Mouse (Mus musculus) hindbrain, embryonic 11.5 days (tissue): ENCODE data around the gene Plpp2. TPM values are rescaled to one million over a fixed set of nuclear protein-coding genes. Genes with fewer than 3 reads are reported as not detected.

Experiments used
- ATAC-seq: fragments of 200-750 bp; cut with Nextera tagmentation; 2 replicates; pipeline ENCODE4 v1.8.0; 2017; ENCODE audit warnings: mild to moderate bottlenecking, moderate TSS enrichment, moderate library complexity; ENCODE audit not compliant: low FRiP score
- DNase-seq: peaks from one replicate; pipeline ENCODE4 v3.0.0-alpha.2; 2015; ENCODE audit warnings: low spot score
- H3K27ac ChIP-seq: fragments of 300-500 bp; sonication (generic); 2 replicates; pipeline ENCODE4 v1.5.1; 2014; ENCODE audit warnings: mild to moderate bottlenecking, low read depth, low read length
- H3K27me3 ChIP-seq: fragments of 300-500 bp; sonication (generic); 2 replicates; pipeline ENCODE4 v1.6.1; 2014; ENCODE audit warnings: mild to moderate bottlenecking, low read length, moderate library complexity, mixed read lengths; ENCODE audit not compliant: control insufficient read depth, insufficient read depth
- H3K36me3 ChIP-seq: fragments of 300-500 bp; sonication (generic); 2 replicates; pipeline ENCODE4 v1.6.1; 2014; ENCODE audit warnings: mild to moderate bottlenecking, low read length, moderate library complexity, mixed read lengths; ENCODE audit not compliant: control insufficient read depth, insufficient read depth
- H3K4me1 ChIP-seq: fragments of 300-500 bp; sonication (generic); replicated peaks from 2 replicates; pipeline ENCODE4 v1.6.1; 2014; ENCODE audit warnings: low read length, mixed read lengths; ENCODE audit not compliant: control insufficient read depth, insufficient read depth
- H3K4me2 ChIP-seq: fragments of 300-500 bp; sonication (generic); replicated peaks from 2 replicates; pipeline ENCODE4 v1.6.1; 2014; ENCODE audit warnings: mild to moderate bottlenecking, low read depth, low read length
- H3K4me3 ChIP-seq: fragments of 300-500 bp; sonication (generic); 2 replicates; pipeline ENCODE4 v1.5.1; 2014; ENCODE audit warnings: low read depth, low read length
- H3K9ac ChIP-seq: fragments of 300-500 bp; sonication (generic); 2 replicates; pipeline ENCODE4 v1.6.1; 2014; ENCODE audit warnings: low read depth, low read length
- H3K9me3 ChIP-seq: fragments of 300-500 bp; sonication (generic); 2 replicates; pipeline ENCODE4 v1.6.1; 2016; ENCODE audit warnings: low read length; ENCODE audit not compliant: control insufficient read depth
- WGBS: fragments of 180-500 bp; shearing (Covaris S2); extraction: QIAGEN DNeasy Blood & Tissue Kit; methylation state at CpG from one replicate; pipeline ENCODE4 v1.1.7; 2014; 5-methylcytosine and 5-hydroxymethylcytosine counted together
- polyA plus RNA-seq: library from polyadenylated mRNA; unstranded; fragments of >200 nt; fragmentation: Nextera tagmentation; extraction: Ambion mirVana; gene quantifications from 2 replicates; pipeline ENCODE4 v1.2.1, GENCODE M21; 2014

The Plpp2 gene
- polyA plus RNA-seq = 12.4 and 16.1 TPM in 2 replicates

GRCm38 (mm10) chr10:79533126-79533911 is at the start of gene Plpp2:
Plpp2 (minus strand) TSS chr10:79533796.
- Histone ChIP-seq H3K9me3 (no peaks in the 10 kb centered on the region), H3K4me2 (peak within 1 kb of the TSS; percentile 98), H3K4me1 (no peaks in the 10 kb centered on the region), H3K4me3 (peak within 1 kb of the TSS; percentile 65), H3K9ac (peak within 1 kb of the TSS; percentile 64), H3K27ac (peak within 1 kb of the TSS; percentile 33; the same call in 1 of the 2 replicates), H3K36me3 (no peaks in the 10 kb centered on the region), H3K27me3 (no peaks in the 10 kb centered on the region)
- ATAC-seq (peak; percentile 80), DNase-seq (peak; percentile 81)
- WGBS = under 1% methylated on average over 50 of the region's 52 CpGs

GRCm38 (mm10) chr10:79581501-79581900 is 47.9 kb upstream of the Plpp2 start:
- no peak for DNase-seq
- Histone ChIP-seq H3K4me2 (no peak overlapping the region), H3K9me3 (no peaks in the 10 kb centered on the region), H3K36me3 (no peaks in the 10 kb centered on the region), H3K9ac (no peak overlapping the region), H3K27me3 (0 out of 2 replicates have a peak, but pooled peaks cover 2% of the 10 kb centered on the region), H3K4me1 (no peaks in the 10 kb centered on the region), H3K4me3 (no peak overlapping the region), H3K27ac (no peak overlapping the region)
- ATAC-seq = no peak
- WGBS = 83% methylated on average over 8 of the region's 8 CpGs

GRCm38 (mm10) chr10:79580811-79581210 is 47.2 kb upstream of the Plpp2 start:
- DNase-seq (peak; percentile 73), ATAC-seq (no peak)
- Histone ChIP-seq H3K27me3 (0 out of 2 replicates have a peak, but pooled peaks cover 2% of the 10 kb centered on the region), H3K9me3 (no peaks in the 10 kb centered on the region), H3K4me2 (no peak overlapping the region), H3K4me1 (no peaks in the 10 kb centered on the region), H3K27ac (no peak overlapping the region), H3K36me3 (no peaks in the 10 kb centered on the region), H3K4me3 (no peak overlapping the region), H3K9ac (no peak overlapping the region)
- 38% methylated on average over 6 of the region's 6 CpGs for WGBS

- Histone ChIP-seq H3K27ac (no peak overlapping the region), H3K9me3 (no peaks in the 10 kb centered on the region), H3K4me3 (no peak overlapping the region), H3K4me1 (no peaks in the 10 kb centered on the region), H3K36me3 (no peaks in the 10 kb centered on the region), H3K27me3 (0 out of 2 replicates have a peak, but pooled peaks cover 2% of the 10 kb centered on the region), H3K4me2 (no peak overlapping the region), H3K9ac (no peak overlapping the region)
- DNase-seq (no peak), ATAC-seq (no peak)
- 64% methylated on average over 7 of the region's 7 CpGs for WGBS
These were observed 46.8 kb upstream of the Plpp2 start for GRCm38 (mm10) chr10:79580356-79580755.

GRCm38 (mm10) chr10:79579781-79580180 is 46.2 kb upstream of the Plpp2 start:
- H3K4me2 ChIP-seq = no peak overlapping the region
- no peak overlapping the region for H3K27ac ChIP-seq
- no peaks in the 10 kb centered on the region for H3K36me3 ChIP-seq
- WGBS = 85% methylated on average over 12 of the region's 12 CpGs
- no peak for ATAC-seq
- H3K27me3 ChIP-seq = 0 out of 2 replicates have a peak, but pooled peaks cover 2% of the 10 kb centered on the region
- no peak overlapping the region for H3K9ac ChIP-seq
- H3K4me1 ChIP-seq = no peaks in the 10 kb centered on the region
- DNase-seq = no peak
- H3K4me3 ChIP-seq = no peak overlapping the region
- H3K9me3 ChIP-seq = no peaks in the 10 kb centered on the region

GRCm38 (mm10) chr10:79578891-79579290 is 45.3 kb upstream of the Plpp2 start:
- H3K4me2 ChIP-seq = no peak overlapping the region
- no peaks in the 10 kb centered on the region for H3K36me3 ChIP-seq
- H3K9ac ChIP-seq = no peak overlapping the region
- no peaks in the 10 kb centered on the region for H3K4me1 ChIP-seq
- ATAC-seq (0 out of 2 replicates have a peak, but pooled peaks have one; percentile 28), DNase-seq (no peak)
- H3K27me3 ChIP-seq = 0 out of 2 replicates have a peak, but pooled peaks cover 2% of the 10 kb centered on the region
- H3K27ac ChIP-seq = no peak overlapping the region
- 71% methylated on average over 7 of the region's 7 CpGs for WGBS
- H3K9me3 ChIP-seq = no peaks in the 10 kb centered on the region
- H3K4me3 ChIP-seq = no peak overlapping the region

GRCm38 (mm10) chr10:79578276-79578675 is 44.7 kb upstream of the Plpp2 start:
- Histone ChIP-seq H3K9ac (no peak overlapping the region), H3K4me3 (no peak overlapping the region), H3K4me2 (no peak overlapping the region), H3K27ac (no peak overlapping the region), H3K4me1 (no peaks in the 10 kb centered on the region), H3K36me3 (no peaks in the 10 kb centered on the region), H3K27me3 (0 out of 2 replicates have a peak, but pooled peaks cover 2% of the 10 kb centered on the region), H3K9me3 (no peaks in the 10 kb centered on the region)
- ATAC-seq = 0 out of 2 replicates have a peak, but pooled peaks have one; percentile 13
- peak; percentile 14 for DNase-seq
- 60% methylated on average over 9 of the region's 9 CpGs for WGBS

- no peaks in the 10 kb centered on the region for H3K9me3 ChIP-seq
- H3K4me1 ChIP-seq = no peaks in the 10 kb centered on the region
- no peak overlapping the region for H3K9ac ChIP-seq
- ATAC-seq (no peak), DNase-seq (no peak)
- WGBS = 74% methylated on average over 4 of the region's 4 CpGs
- no peaks in the 10 kb centered on the region for H3K36me3 ChIP-seq
- H3K4me3 ChIP-seq = no peak overlapping the region
- H3K27me3 ChIP-seq = 0 out of 2 replicates have a peak, but pooled peaks cover 2% of the 10 kb centered on the region
- no peak overlapping the region for H3K27ac ChIP-seq
- no peak overlapping the region for H3K4me2 ChIP-seq
These were observed 43.8 kb upstream of the Plpp2 start for GRCm38 (mm10) chr10:79577376-79577775.

- DNase-seq (no peak), ATAC-seq (no peak)
- Histone ChIP-seq H3K36me3 (no peaks in the 10 kb centered on the region), H3K27me3 (0 out of 2 replicates have a peak, but pooled peaks cover 2% of the 10 kb centered on the region), H3K27ac (no peak overlapping the region), H3K9ac (no peak overlapping the region), H3K4me1 (no peaks in the 10 kb centered on the region), H3K4me3 (no peak overlapping the region), H3K4me2 (no peak overlapping the region), H3K9me3 (no peaks in the 10 kb centered on the region)
- WGBS = 77% methylated on average over 6 of the region's 6 CpGs
These were observed 42.2 kb upstream of the Plpp2 start for GRCm38 (mm10) chr10:79575754-79576153.
